ENCODE assay signal across 21 mouse cellular contexts in the genomic region with DNA sequence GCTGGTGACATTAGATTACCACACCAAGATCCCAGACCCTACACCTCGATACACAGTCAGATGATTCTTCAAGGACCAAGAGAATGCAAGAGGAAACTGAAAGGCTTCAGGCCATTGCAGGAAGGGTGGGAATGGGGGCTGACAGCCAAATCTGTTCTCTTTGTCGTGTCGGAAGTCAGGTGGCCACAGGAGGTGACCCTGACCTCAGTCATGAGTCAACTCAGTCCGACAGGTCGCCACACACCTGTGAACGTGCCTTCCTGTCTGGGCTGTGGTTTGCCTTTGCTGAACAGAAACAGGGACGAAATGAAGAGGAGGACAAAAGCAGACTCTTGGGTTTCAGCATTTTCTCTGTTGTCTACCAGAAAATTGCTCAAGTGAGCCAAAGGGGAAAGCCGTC.
DNase-seq lines count a peak whose midpoint lies in the region; ATAC-seq and TF ChIP-seq lines count a peak whose summit lies in the region.
"Had no signal": no experiment of that assay in that cellular context is flagged by ENCODE, and none has a peak within 500 bp of the region (broad histone marks: within the 10 kb centered on the region; RNA-seq: fewer than 3 reads in every experiment).

No protein-coding gene starts in this region.

- in situ Hi-C loops in Patski (cut with MboI; ENCODE audit: low pct_unique_long_range_greater_than_20kb), result no loop called here

- ATAC-seq in Patski, result no peak
- ATAC-seq: forebrain, embryonic 14.5 days; forebrain, embryonic 16.5 days had no signal

- intact Hi-C loops in heart, postnatal 10 days (cut with DNase I), result no loop called here

- POLR2A ChIA-PET in Patski (lab: Charles Lee), result no interaction called here

- CTCF ChIA-PET in Patski (lab: Charles Lee), result no interaction called here

- H3K27me3 ChIP-seq in Patski, result no peaks in the 10 kb centered on the region
- H3K27me3 ChIP-seq: embryonic facial prominence, embryonic 13.5 days; embryonic facial prominence, embryonic 15.5 days; forebrain, embryonic 12.5 days had no signal

- no peak for TF ChIP-seq CTCF in Patski (IDR thresholded peaks at IDR 0.05)

- peak; percentile 10 for DNase-seq in kidney, postnatal 10 days
- no peak for DNase-seq in kidney, postnatal 25 days
- peak; percentile 22 for DNase-seq in ovary, postnatal 36 days (ENCODE audit: low spot score)
- DNase-seq in ovary, postnatal 14 days (ENCODE audit: low spot score), result no peak
- DNase-seq in Patski (ENCODE audit: low read depth, low spot score), result peak; percentile 9
- DNase-seq in heart, postnatal 10 days, result no peak
- DNase-seq: adrenal gland, adult 2 months; adrenal gland, postnatal 10 days; adrenal gland, postnatal 25 days; cerebellum, adult 11 months; cerebellum, adult 18-20 months; cerebellum, adult 8-10 months; cerebellum, adult 9-11 months; cerebellum, postnatal 14 days; cerebellum, postnatal 36 days; embryo, embryonic 11 days had no signal

Comparison
In these comparisons a context has a peak if more than half of its experiments do, and no peak if none do; other contexts are left out.
1. DNase-seq: peak in kidney, postnatal 10 days (single experiment), ovary, postnatal 36 days (single experiment) and Patski (single experiment); none in kidney, postnatal 25 days (0 of 2), ovary, postnatal 14 days (single experiment) and heart, postnatal 10 days (0 of 2).